Mouse (Mus musculus): Measurements from ENCODE around the gene 4930404H24Rik. TPM values are rescaled to one million over a fixed set of nuclear protein-coding genes. Genes with fewer than 3 reads are reported as not detected.
A peak's percentile ranks its signal among the peaks of the same experiment; 100 is the strongest.
"Not testable (repeated sequence)": the region's sequence is repeated elsewhere in the genome, so short reads cannot be mapped to it uniquely, and the experiment has no call there.

Gene 4930404H24Rik
- total RNA-seq, 2 experiments from 2014 or later, result not detected

GRCm38 (mm10) chr2:153470983-153471382, 21.6 kb upstream of the 4930404H24Rik start:
- DNase-seq (ENCODE audit: low spot score in 2 of 2), result no peak
- intact Hi-C loops (cut with DNase I), result no loop called here

GRCm38 (mm10) chr2:153475114-153476112, 17.2 kb upstream of the 4930404H24Rik start:
- DNase-seq (ENCODE audit: low spot score in 2 of 2), result no peak
- intact Hi-C loops (cut with DNase I), result loop anchor here (5.0 kb wide), 1 partner anchor 52 kb away; the partner anchor contains the start of gene Nol4l

- intact Hi-C loops (cut with DNase I), result loop anchor here (1.0 to 5.0 kb wide), 2 partner anchors 49 to 108 kb away; partner anchors contain the start of gene Nol4l
- peak; percentile 66 to 77 for DNase-seq (ENCODE audit: low spot score in 2 of 2)
Observed at GRCm38 (mm10) chr2:153478583-153478982, 14.0 kb upstream of the 4930404H24Rik start.

- no peak for DNase-seq (ENCODE audit: low spot score in 2 of 2)
- intact Hi-C loops (cut with DNase I), result loop anchor here (5.0 kb wide), 1 partner anchor 48 kb away; the partner anchor contains the start of gene Nol4l
Observed at GRCm38 (mm10) chr2:153479486-153479885, 13.1 kb upstream of the 4930404H24Rik start.

- intact Hi-C loops (cut with DNase I), result no loop called here
- DNase-seq (ENCODE audit: low spot score in 2 of 2), result no peak
Observed at GRCm38 (mm10) chr2:153481108-153481860, 11.3 kb upstream of the 4930404H24Rik start.

GRCm38 (mm10) chr2:153481861-153482120, 10.8 kb upstream of the 4930404H24Rik start:
- intact Hi-C loops (cut with DNase I), result no loop called here
- DNase-seq (ENCODE audit: low spot score in 2 of 2), result no peak

- intact Hi-C loops (cut with DNase I), result no loop called here
- peak; percentile 56 to 64 for DNase-seq (ENCODE audit: low spot score in 2 of 2)
Observed at GRCm38 (mm10) chr2:153483118-153483983, 9.2 kb upstream of the 4930404H24Rik start.

GRCm38 (mm10) chr2:153484071-153484470, 8.5 kb upstream of the 4930404H24Rik start:
- no peak for DNase-seq (ENCODE audit: low spot score in 2 of 2)
- intact Hi-C loops (cut with DNase I), result no loop called here

GRCm38 (mm10) chr2:153490116-153490515, 2.5 kb upstream of the 4930404H24Rik start:
- intact Hi-C loops (cut with DNase I), result loop anchor here (5.0 kb wide), 1 partner anchor 37 kb away; the partner anchor contains the start of gene Nol4l
- DNase-seq (ENCODE audit: low spot score in 2 of 2), result no peak

GRCm38 (mm10) chr2:153490940-153491339, 1.6 kb upstream of the 4930404H24Rik start:
- intact Hi-C loops (cut with DNase I), result loop anchor here (5.0 kb wide), 1 partner anchor 36 kb away; the partner anchor contains the start of gene Nol4l
- no peak for DNase-seq (ENCODE audit: low spot score in 2 of 2)

GRCm38 (mm10) chr2:153491512-153492178, 945 bp upstream of the 4930404H24Rik start:
- intact Hi-C loops (cut with DNase I), result loop anchor here (1.0 to 5.0 kb wide), 2 partner anchors 36 to 47 kb away; partner anchors contain the start of gene Nol4l

GRCm38 (mm10) chr2:153492179-153492517, 442 bp upstream of the 4930404H24Rik start:
- peak in 1 of 2 experiments; percentile 42 for DNase-seq (ENCODE audit: low spot score in 2 of 2)
- intact Hi-C loops (cut with DNase I), result loop anchor here (1.0 to 5.0 kb wide), 2 partner anchors 35 to 48 kb away; partner anchors contain the start of gene Nol4l

More at GRCm38 (mm10) chr2:153491512-153492178, 945 bp upstream of the 4930404H24Rik start:
- no peak for DNase-seq (ENCODE audit: low spot score in 2 of 2)

- no peak for DNase-seq (ENCODE audit: low spot score in 2 of 2)
- intact Hi-C loops (cut with DNase I), result loop anchor here (5.0 kb wide), 1 partner anchor 34 kb away; the partner anchor contains the start of gene Nol4l
Observed at GRCm38 (mm10) chr2:153493393-153493731, 772 bp downstream of the 4930404H24Rik start.

- intact Hi-C loops (cut with DNase I), result loop anchor here (5.0 kb wide), 1 partner anchor 33 kb away; the partner anchor contains the start of gene Nol4l
Observed at GRCm38 (mm10) chr2:153493781-153494292, 1.2 kb downstream of the 4930404H24Rik start.

GRCm38 (mm10) chr2:153494293-153494811, 1.8 kb downstream of the 4930404H24Rik start:
- peak; percentile 63 to 72 for DNase-seq (ENCODE audit: low spot score in 2 of 2)
- intact Hi-C loops (cut with DNase I), result loop anchor here (5.0 kb wide), 1 partner anchor 33 kb away; the partner anchor contains the start of gene Nol4l

More at GRCm38 (mm10) chr2:153493781-153494292, 1.2 kb downstream of the 4930404H24Rik start:
- no peak for DNase-seq (ENCODE audit: low spot score in 2 of 2)

- intact Hi-C loops (cut with DNase I); DNase-seq (ENCODE audit: low spot score in 2 of 2): not testable (repeated sequence)
Observed at GRCm38 (mm10) chr2:153495391-153495790, 2.8 kb downstream of the 4930404H24Rik start.

- no peak for DNase-seq (ENCODE audit: low spot score in 2 of 2)
- intact Hi-C loops (cut with DNase I), result no loop called here
Observed at GRCm38 (mm10) chr2:153495818-153496217, 3.2 kb downstream of the 4930404H24Rik start.

GRCm38 (mm10) chr2:153496301-153496700, 3.7 kb downstream of the 4930404H24Rik start:
- intact Hi-C loops (cut with DNase I), result no loop called here
- no peak for DNase-seq (ENCODE audit: low spot score in 2 of 2)

All from left cerebral cortex, postnatal 36 days (tissue).